Mouse (Mus musculus): ENCODE data around the gene Per2.

GRCm38 (mm10) chr1:91420601-91421065, 38.5 kb downstream of the Per2 start:
- TF ChIP-seq EP300 (IDR thresholded peaks at IDR 0.05; ENCODE audit: insufficient read depth, low read depth, low read length) (no peak), POLR2A (IDR thresholded peaks at IDR 0.05; ENCODE audit: insufficient read depth, low read length) (no peak)

All from ES-Bruce4 (cell line).